Comparison of ENCODE assay signal across 28 mouse cellular contexts in the genomic region with DNA sequence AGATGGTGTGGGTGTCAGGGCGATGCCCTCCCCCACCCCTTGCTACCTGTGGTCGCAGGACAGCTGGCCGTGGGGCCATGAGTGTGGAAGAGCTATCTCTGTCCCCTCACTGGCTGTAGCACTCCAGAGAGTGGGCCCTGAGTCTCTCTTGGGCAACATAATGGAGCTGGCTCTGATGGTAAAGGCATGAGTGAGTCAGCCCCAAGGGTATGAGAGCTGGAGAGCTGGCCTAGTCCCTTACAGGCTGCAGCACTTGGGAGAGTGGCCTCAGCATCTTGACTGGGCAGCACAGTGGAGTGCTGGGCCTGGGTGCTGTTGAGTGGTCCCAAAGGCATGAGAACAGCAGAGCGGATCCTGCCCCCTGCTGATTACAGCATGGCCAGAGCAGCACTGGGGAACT.
DNase-seq lines count a peak whose midpoint lies in the region; ATAC-seq lines count a peak whose summit lies in the region.
"Had no signal": no experiment of that assay in that cellular context is flagged by ENCODE, and none has a peak within 500 bp of the region (broad histone marks: within the 10 kb centered on the region; RNA-seq: fewer than 3 reads in every experiment).

No protein-coding gene starts in this region.

- no peak overlapping the region for H3K4me2 ChIP-seq in forebrain, embryonic 13.5 days
- no peak overlapping the region for H3K4me2 ChIP-seq in forebrain, embryonic 16.5 days (ENCODE audit: low read length)
- H3K4me2 ChIP-seq in kidney, embryonic 15.5 days: no peak overlapping the region
- H3K4me2 ChIP-seq in midbrain, embryonic 11.5 days: no peak overlapping the region
- H3K4me2 ChIP-seq: heart, embryonic 13.5 days; hindbrain, embryonic 15.5 days; intestine, embryonic 15.5 days; limb, embryonic 13.5 days; liver, embryonic 13.5 days had no signal

- no peak for DNase-seq in kidney, adult 11 months
- no peak for DNase-seq in midbrain, embryonic 10.5 days (ENCODE audit: low spot score)
- DNase-seq in midbrain, embryonic 11.5 days (ENCODE audit: low spot score, missing footprints): no peak
- peak; percentile 19 for DNase-seq in limb, embryonic 10.5 days (ENCODE audit: low spot score)
- DNase-seq in heart, postnatal 36 days: no peak
- DNase-seq: adrenal gland, adult 8-10 months; cerebellum, adult 8-10 months; cerebellum, postnatal 25 days; gastrocnemius, postnatal 25 days; heart, adult 2 months; heart, postnatal 10 days; kidney, adult 8-10 months; kidney, postnatal 10 days; liver, embryonic 13.5 days; lung, adult 18-20 months; lung, postnatal 14 days; midbrain, embryonic 14.5 days; retina, postnatal 1 day; right cerebral cortex, postnatal 14 days; thymus, postnatal 4 days had no signal

- WGBS in forebrain, embryonic 13.5 days: 91% methylated on average over 4 of the region's 4 CpGs
- WGBS in forebrain, embryonic 16.5 days: 88% methylated on average over 4 of the region's 4 CpGs
- 92% methylated on average over 4 of the region's 4 CpGs for WGBS in kidney, embryonic 15.5 days
- 85% methylated on average over 4 of the region's 4 CpGs for WGBS in midbrain, embryonic 10.5 days
- WGBS in midbrain, embryonic 11.5 days: 88% methylated on average over 4 of the region's 4 CpGs
- WGBS in limb, embryonic 10.5 days: 96% methylated on average over 4 of the region's 4 CpGs

- H3K27ac ChIP-seq in forebrain, embryonic 13.5 days: no peak overlapping the region
- H3K27ac ChIP-seq in forebrain, embryonic 16.5 days (ENCODE audit: low read length): no peak overlapping the region
- H3K27ac ChIP-seq in kidney, embryonic 15.5 days: no peak overlapping the region
- peak overlapping the region; percentile 23; the same call in 1 of the 2 replicates for H3K27ac ChIP-seq in midbrain, embryonic 10.5 days (replicated peaks)
- no peak overlapping the region for H3K27ac ChIP-seq in midbrain, embryonic 11.5 days (ENCODE audit: low read depth, low read length)
- peak overlapping the region; percentile 47; the same call in 1 of the 2 replicates for H3K27ac ChIP-seq in limb, embryonic 10.5 days
- H3K27ac ChIP-seq: heart, adult 2 months; heart, embryonic 13.5 days; hindbrain, embryonic 15.5 days; intestine, embryonic 15.5 days; limb, embryonic 13.5 days; liver, embryonic 13.5 days had no signal

- H3K4me1 ChIP-seq in forebrain, embryonic 13.5 days: peaks cover 23% of the 10 kb centered on the region
- peaks cover 16% of the 10 kb centered on the region for H3K4me1 ChIP-seq in forebrain, embryonic 16.5 days (replicated peaks; ENCODE audit: control insufficient read depth, insufficient read depth, low read length)
- H3K4me1 ChIP-seq in kidney, embryonic 15.5 days: peaks cover 3% of the 10 kb centered on the region; the same call in 1 of the 2 replicates
- peaks cover 12% of the 10 kb centered on the region for H3K4me1 ChIP-seq in midbrain, embryonic 10.5 days
- no peaks in the 10 kb centered on the region for H3K4me1 ChIP-seq in midbrain, embryonic 11.5 days (ENCODE audit: control insufficient read depth, insufficient read depth, low read length)
- no peaks in the 10 kb centered on the region; the same call in 1 of the 2 replicates for H3K4me1 ChIP-seq in limb, embryonic 10.5 days
- H3K4me1 ChIP-seq: intestine, embryonic 15.5 days; liver, embryonic 13.5 days had no signal

- intact Hi-C loops in heart, postnatal 36 days (cut with DNase I): no loop called here

- 0 out of 2 replicates have a peak overlapping the region, but pooled peaks have one; percentile 8 for H3K9ac ChIP-seq in forebrain, embryonic 13.5 days
- H3K9ac ChIP-seq in forebrain, embryonic 16.5 days (replicated peaks; ENCODE audit: low read depth, low read length): no peak overlapping the region
- H3K9ac ChIP-seq in kidney, embryonic 15.5 days: no peak overlapping the region
- no peak overlapping the region for H3K9ac ChIP-seq in midbrain, embryonic 11.5 days (ENCODE audit: low read length)
- H3K9ac ChIP-seq: heart, embryonic 13.5 days; hindbrain, embryonic 15.5 days; intestine, embryonic 15.5 days; limb, embryonic 13.5 days; liver, embryonic 13.5 days had no signal

- H3K9me3 ChIP-seq in forebrain, embryonic 13.5 days (replicated peaks): no peaks in the 10 kb centered on the region
- H3K9me3 ChIP-seq in forebrain, embryonic 16.5 days (ENCODE audit: control insufficient read depth, low read length): no peaks in the 10 kb centered on the region
- no peaks in the 10 kb centered on the region for H3K9me3 ChIP-seq in kidney, embryonic 15.5 days (replicated peaks)
- H3K9me3 ChIP-seq in midbrain, embryonic 10.5 days (replicated peaks): no peaks in the 10 kb centered on the region
- no peaks in the 10 kb centered on the region for H3K9me3 ChIP-seq in midbrain, embryonic 11.5 days (ENCODE audit: control insufficient read depth, low read length)
- H3K9me3 ChIP-seq in limb, embryonic 10.5 days (replicated peaks): no peaks in the 10 kb centered on the region
- H3K9me3 ChIP-seq: heart, embryonic 13.5 days; hindbrain, embryonic 15.5 days; intestine, embryonic 15.5 days; limb, embryonic 13.5 days; liver, embryonic 13.5 days had no signal

- no peak overlapping the region for H3K4me3 ChIP-seq in forebrain, embryonic 13.5 days
- no peak overlapping the region for H3K4me3 ChIP-seq in forebrain, embryonic 16.5 days (replicated peaks; ENCODE audit: low read length)
- no peak overlapping the region for H3K4me3 ChIP-seq in kidney, embryonic 15.5 days (replicated peaks)
- no peak overlapping the region for H3K4me3 ChIP-seq in midbrain, embryonic 10.5 days
- no peak overlapping the region for H3K4me3 ChIP-seq in midbrain, embryonic 11.5 days (ENCODE audit: low read depth, low read length)
- H3K4me3 ChIP-seq in limb, embryonic 10.5 days: no peak overlapping the region
- H3K4me3 ChIP-seq: heart, adult 2 months; heart, embryonic 13.5 days; hindbrain, embryonic 15.5 days; intestine, embryonic 15.5 days; limb, embryonic 13.5 days; liver, embryonic 13.5 days had no signal

- ATAC-seq in forebrain, embryonic 13.5 days: no peak
- no peak for ATAC-seq in forebrain, embryonic 16.5 days
- ATAC-seq in kidney, embryonic 15.5 days (replicated peaks; ENCODE audit: low FRiP score): 0 out of 2 replicates have a peak, but pooled peaks have one; percentile 10
- ATAC-seq in midbrain, embryonic 11.5 days (ENCODE audit: low FRiP score): no peak
- ATAC-seq: CD4-positive, CD25-positive, alpha-beta regulatory T cell, adult 4 months; intestine, embryonic 15.5 days had no signal

- no peaks in the 10 kb centered on the region for H3K27me3 ChIP-seq in forebrain, embryonic 13.5 days
- no peaks in the 10 kb centered on the region for H3K27me3 ChIP-seq in forebrain, embryonic 16.5 days (replicated peaks; ENCODE audit: control insufficient read depth, insufficient read depth, low read length)
- H3K27me3 ChIP-seq in kidney, embryonic 15.5 days: no peaks in the 10 kb centered on the region
- H3K27me3 ChIP-seq in midbrain, embryonic 10.5 days (ENCODE audit: low read depth, poor library complexity, severe bottlenecking): peaks cover 6% of the 10 kb centered on the region; the same call in 1 of the 2 replicates
- H3K27me3 ChIP-seq in midbrain, embryonic 11.5 days (ENCODE audit: control insufficient read depth, insufficient read depth, low read length): no peaks in the 10 kb centered on the region
- no peaks in the 10 kb centered on the region for H3K27me3 ChIP-seq in limb, embryonic 10.5 days (ENCODE audit: low read depth, poor library complexity, severe bottlenecking)
- H3K27me3 ChIP-seq: heart, embryonic 13.5 days; hindbrain, embryonic 15.5 days; intestine, embryonic 15.5 days; liver, embryonic 13.5 days had no signal

- H3K36me3 ChIP-seq in forebrain, embryonic 13.5 days (ENCODE audit: poor library complexity, severe bottlenecking): no peaks in the 10 kb centered on the region
- H3K36me3 ChIP-seq in forebrain, embryonic 16.5 days (ENCODE audit: control insufficient read depth, insufficient read depth): no peaks in the 10 kb centered on the region
- H3K36me3 ChIP-seq in kidney, embryonic 15.5 days: no peaks in the 10 kb centered on the region
- H3K36me3 ChIP-seq in midbrain, embryonic 10.5 days: no peaks in the 10 kb centered on the region
- H3K36me3 ChIP-seq in midbrain, embryonic 11.5 days (ENCODE audit: control insufficient read depth, insufficient read depth, low read length): no peaks in the 10 kb centered on the region
- no peaks in the 10 kb centered on the region for H3K36me3 ChIP-seq in limb, embryonic 10.5 days
- H3K36me3 ChIP-seq: heart, embryonic 13.5 days; hindbrain, embryonic 15.5 days; intestine, embryonic 15.5 days; limb, embryonic 13.5 days; liver, embryonic 13.5 days had no signal

Comparison
In these comparisons a context has a peak if more than half of its experiments do, and no peak if none do; other contexts are left out.
1. H3K27ac ChIP-seq: peak in midbrain, embryonic 10.5 days (single experiment) and limb, embryonic 10.5 days (single experiment); none in forebrain, embryonic 13.5 days (single experiment), forebrain, embryonic 16.5 days (single experiment), kidney, embryonic 15.5 days (single experiment) and midbrain, embryonic 11.5 days (single experiment).